Mouse (Mus musculus) right cerebral cortex, adult 18-20 months (tissue): ENCODE results near the gene Gls2.
"Not testable (repeated sequence)": the region's sequence is repeated elsewhere in the genome, so short reads cannot be mapped to it uniquely, and the experiment has no call there.

ENCODE experiments used
- DNase-seq: peaks from one replicate; pipeline ENCODE4 v3.0.0; 2022; ENCODE audit warnings: mixed read lengths

The Gls2 gene

GRCm38 (mm10) chr10:128194551-128195461 lies 549 bp downstream of the Gls2 start:
- DNase-seq, result peak; percentile 75

DNA sequence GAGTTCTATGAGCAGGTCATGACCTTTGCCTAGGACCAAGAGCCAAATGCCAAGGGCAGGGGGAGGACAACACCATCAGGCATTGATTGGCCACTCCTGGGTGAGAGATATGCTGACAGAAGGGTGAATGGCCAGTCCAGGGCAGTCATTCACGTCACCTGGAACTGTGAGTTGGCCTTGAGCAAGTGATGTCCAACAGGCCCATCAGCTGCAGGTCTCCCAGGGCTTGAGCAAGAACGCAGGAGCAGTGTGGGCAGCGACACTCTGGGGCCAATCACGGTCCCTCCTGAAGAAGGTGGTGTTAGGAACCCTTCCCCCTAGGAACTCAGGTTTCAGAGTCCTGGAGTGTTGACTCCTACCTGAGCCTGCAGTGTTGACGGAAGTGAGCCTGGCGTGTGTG lies 7.6 kb downstream of the Gls2 start:
- DNase-seq, result no peak

GRCm38 (mm10) chr10:128204941-128205340 lies 10.7 kb downstream of the Gls2 start:
- DNase-seq, result no peak

DNA sequence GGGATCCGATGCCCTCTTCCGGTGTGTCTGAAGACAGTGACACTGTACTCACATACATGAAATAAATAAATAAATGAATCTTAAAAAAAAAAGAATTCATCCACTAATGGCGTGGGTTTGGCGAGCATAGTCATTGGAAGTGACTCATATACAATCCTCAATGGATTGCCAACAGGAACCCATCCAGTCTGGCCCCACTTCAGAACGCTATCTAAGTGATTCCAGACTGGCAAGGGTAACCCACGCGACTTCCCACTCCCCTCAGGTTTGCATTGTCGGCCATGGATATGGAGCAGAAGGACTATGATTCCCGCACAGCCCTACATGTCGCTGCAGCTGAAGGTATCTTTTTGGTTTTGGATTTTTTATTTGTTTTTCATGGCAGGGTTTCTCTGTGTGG lies 14.1 kb downstream of the Gls2 start:
- DNase-seq, result no peak

DNA sequence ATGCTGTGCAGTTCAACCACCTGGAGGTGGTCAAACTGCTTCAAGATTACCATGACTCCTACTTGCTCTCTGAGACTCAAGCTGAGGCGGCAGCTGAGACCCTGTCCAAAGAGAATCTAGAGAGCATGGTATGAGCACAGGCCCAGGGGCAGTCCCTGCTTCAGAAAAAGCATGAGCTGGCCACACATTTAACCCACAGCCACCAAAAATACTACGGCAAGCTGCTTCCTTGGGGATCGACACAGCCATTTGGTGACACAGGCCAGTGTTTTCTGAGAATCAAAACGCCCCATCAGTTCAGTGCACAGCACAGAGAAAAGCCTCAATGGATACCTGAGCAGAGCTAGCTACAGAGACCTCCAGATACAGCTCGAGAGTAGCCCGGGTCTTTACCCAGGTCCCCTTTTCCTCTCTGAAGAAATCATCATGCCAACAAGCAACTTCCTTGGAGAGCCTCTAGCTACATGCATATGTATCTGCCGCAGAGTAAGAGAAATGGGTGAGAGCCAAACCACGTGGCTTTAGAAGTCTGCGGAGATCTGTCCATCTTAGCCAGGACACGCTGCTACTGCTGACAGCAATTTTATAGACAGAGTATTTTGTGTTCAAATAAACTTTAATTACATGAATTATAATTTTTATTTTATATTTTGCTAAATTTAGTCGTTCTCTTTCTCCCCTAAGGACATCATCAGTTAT lies 15.2 kb downstream of the Gls2 start:
- no peak for DNase-seq

DNA sequence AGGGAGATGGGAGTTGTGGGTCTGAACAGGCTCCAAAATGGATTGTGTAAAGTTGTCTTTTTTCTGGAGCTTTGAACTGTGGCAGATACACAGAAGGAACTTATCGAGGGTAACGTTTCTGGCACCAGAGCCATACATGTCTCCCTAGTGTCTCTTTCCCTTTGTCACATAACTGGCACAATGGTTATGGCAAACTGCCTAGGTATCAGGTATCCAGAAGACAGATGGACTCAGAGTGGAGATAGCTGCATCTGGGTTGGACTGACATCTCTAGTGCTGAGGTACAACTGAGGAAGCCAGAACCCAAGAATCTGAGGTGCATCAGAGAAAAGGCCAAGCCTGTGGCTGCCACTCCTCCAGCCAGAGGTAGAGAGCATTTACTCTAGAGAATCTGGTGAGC lies 15.9 kb downstream of the Gls2 start:
- no peak for DNase-seq

GRCm38 (mm10) chr10:128210954-128211353 lies 16.7 kb downstream of the Gls2 start:
- no peak for DNase-seq

- peak; percentile 93 for DNase-seq
Observed at GRCm38 (mm10) chr10:128211390-128212108, 17.3 kb downstream of the Gls2 start, which contains the start of gene Spryd4. Spryd4 (minus strand) TSS chr10:128211807.

- no peak for DNase-seq
Observed at GRCm38 (mm10) chr10:128212148-128212547, 17.9 kb downstream of the Gls2 start.

GRCm38 (mm10) chr10:128212871-128213323 lies 18.6 kb downstream of the Gls2 start:
- DNase-seq, result peak; percentile 62

DNA sequence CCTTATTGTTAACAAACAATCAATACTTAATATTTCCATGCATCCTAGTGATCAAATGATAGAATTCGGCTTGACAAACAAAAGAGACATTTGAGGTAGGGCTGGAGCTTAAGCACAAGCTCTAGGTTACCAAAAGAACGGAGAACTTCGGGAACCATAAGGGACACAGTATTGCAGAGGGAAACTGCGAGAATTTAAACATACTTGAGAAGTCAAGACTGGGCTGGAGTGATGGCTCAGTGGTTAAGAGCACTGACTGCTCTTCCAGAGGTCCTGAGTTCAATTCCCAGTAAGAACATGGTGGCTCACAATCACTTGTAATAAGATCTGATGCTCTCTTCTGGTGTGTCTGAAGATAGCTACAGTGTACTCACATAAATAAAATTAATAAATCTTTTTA lies 19.9 kb downstream of the Gls2 start:
- not testable (repeated sequence) for DNase-seq

- no peak for DNase-seq
Observed at GRCm38 (mm10) chr10:128214981-128215380, 20.7 kb downstream of the Gls2 start.

DNA sequence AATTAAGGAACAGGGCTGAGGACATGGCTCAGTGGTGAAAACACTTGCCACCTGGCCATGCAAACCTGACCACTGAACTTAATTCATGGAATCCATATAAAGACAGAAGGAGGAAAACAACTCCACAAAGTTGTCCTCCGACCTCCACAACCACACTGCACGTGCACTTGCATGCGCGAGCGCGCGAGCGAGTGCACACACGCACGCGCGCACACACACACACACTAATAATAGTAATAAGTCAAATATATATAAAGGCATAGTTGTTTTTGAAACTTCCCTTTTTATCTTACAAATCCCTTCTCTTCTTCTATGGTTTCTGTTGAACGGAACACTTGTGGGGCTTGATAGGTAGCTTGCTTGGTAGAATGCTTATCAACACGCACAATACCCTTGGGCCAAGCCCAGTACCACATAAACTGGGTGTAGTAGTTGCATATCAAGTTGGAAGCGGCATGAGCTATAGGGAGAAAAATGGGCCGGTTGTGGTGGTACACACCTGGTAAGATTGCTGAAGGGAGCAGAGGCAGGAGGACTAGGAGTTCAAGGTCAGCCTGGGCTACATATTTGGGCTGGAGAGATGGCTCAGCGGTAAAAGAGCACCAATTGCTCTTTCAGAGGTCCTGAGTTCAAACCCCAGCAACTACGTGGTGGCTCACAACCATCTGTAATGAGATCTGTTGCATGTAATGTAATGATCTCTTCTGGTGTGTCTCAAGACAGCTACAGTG lies 24.3 kb downstream of the Gls2 start:
- DNase-seq, result no peak

DNA sequence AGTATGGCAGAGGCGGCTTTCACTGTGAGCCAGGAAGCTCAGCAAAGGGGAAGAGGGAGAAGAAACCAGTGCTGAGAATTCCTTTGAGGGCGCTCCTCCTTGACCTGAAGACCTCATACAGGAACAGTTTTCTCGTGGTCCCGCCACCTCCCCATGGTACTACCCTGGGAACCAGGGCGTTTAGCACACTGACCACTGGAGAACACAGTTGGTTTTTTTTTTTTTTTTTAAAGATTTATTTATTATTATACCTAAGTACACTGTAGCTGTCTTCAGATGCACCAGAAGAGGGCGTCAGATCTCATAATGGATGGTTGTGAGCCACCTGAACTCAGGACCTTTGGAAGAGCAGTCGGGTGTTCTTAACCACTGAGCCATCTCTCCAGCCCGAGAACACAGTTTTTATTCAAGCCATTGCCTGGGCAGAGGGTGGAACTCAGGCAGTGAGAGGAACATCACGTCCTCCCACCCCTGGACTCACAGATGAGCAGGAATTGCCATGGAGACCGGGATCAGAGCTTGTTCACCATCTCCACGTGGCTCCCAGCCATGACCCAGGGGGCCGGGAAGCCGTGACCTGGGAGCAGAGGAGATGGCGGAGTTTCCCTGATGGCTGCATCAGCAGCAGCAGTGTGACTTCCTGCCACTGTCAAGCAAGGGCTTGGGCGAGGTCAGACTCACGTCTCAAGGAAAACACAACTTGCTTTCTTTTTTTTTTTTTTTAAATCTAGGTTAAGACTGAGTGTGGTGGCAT lies 27.5 kb downstream of the Gls2 start:
- DNase-seq, result no peak

DNA sequence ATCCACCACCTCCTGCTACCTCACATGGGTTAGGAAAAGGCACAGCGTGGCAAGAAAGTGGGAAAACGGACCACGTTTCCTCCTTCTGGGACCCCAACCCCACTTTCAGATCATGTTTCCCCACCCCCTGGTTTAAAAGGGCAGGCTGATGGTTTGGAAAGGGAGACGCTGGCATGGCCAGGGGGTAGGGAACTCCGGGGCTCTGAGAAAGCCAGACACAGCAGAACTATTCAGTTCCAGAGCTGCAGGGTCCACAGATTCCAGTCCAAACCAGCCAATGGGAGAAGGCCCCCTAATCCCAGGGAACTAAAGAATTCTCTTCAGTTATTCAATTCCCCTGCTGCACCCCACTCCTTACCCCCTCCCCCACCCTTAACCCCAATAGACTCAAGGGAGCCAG lies 30.8 kb downstream of the Gls2 start:
- no peak for DNase-seq

GRCm38 (mm10) chr10:128225538-128225937 lies 31.3 kb downstream of the Gls2 start, which contains the start of gene Mip:
Mip (plus strand) TSS chr10:128225838.
- DNase-seq, result no peak

GRCm38 (mm10) chr10:128227592-128227991 lies 33.3 kb downstream of the Gls2 start:
- no peak for DNase-seq

DNA sequence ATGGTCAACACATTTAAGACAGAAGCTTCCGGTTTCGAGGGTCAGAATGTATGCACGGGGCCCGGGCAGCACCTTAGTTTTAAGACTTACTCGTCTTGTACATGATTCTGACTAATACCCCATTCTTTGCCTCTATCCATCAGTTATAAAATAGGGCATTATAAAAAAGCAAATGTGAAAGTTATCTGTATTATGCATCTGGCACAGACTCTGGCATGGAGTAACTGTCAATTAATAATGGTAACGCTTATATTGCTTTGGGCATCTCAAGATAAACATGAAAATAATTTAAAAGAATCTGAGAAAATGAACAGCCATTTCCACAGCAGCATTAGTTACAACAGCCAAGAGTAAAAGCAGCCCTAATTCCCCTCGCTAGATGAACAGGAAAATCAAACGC lies 33.8 kb downstream of the Gls2 start:
- DNase-seq, result no peak

DNA sequence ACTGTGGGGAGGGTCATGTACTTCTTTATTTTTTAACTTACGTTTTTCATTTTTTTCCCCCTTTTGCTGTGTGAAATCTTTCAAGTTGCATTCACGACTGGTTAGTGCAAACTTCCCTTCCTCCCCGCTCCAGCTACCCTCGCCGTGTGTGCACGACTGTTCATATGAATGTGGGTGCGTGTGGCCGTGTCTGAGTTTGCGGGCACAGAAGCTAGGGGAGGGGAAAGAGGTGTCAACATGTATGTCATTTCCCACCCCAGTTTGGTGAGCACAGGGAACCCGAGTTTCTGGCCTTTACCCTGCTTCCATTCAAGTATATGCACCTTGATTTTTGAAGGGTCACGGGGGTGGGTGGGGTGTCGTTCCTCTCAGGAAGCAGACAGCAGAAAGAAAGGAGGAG lies 36.3 kb downstream of the Gls2 start:
- no peak for DNase-seq

- DNase-seq, result no peak
Observed at GRCm38 (mm10) chr10:128231146-128231545, 36.9 kb downstream of the Gls2 start.

- peak; percentile 86 for DNase-seq
Observed at GRCm38 (mm10) chr10:128231697-128232419, 37.6 kb downstream of the Gls2 start, which contains the start of gene Timeless. Timeless (plus strand) TSS chr10:128232065.
